Mouse (Mus musculus) ES-E14 (cell line): ENCODE measurements at regions not wholly inside any gene's neighbourhood (a gene's known extent, or its start where the extent isn't known, plus 50 kb on each side); places are given as distances from the start of the nearest gene placed in this dataset.

Source experiments
- CHD2 ChIP-seq: IDR thresholded peaks from 2 replicates; pipeline ENCODE4 v1.6.1; 2014; ENCODE audit warnings: mild to moderate bottlenecking, low read depth, low read length, inconsistent platforms
- HCFC1 ChIP-seq: IDR thresholded peaks from 2 replicates; pipeline ENCODE4 v1.6.1; 2012; ENCODE audit warnings: low read length, inconsistent platforms, borderline replicate concordance; ENCODE audit not compliant: insufficient read depth
- MAFK ChIP-seq: IDR thresholded peaks from 2 replicates; pipeline ENCODE4 v1.6.1; 2014; ENCODE audit warnings: mild to moderate bottlenecking, low read depth, low read length, inconsistent platforms; ENCODE audit not compliant: insufficient read depth
- ZC3H11A ChIP-seq: IDR thresholded peaks from 2 replicates; pipeline ENCODE4 v1.6.1; 2012; ENCODE audit warnings: low read depth, mild to moderate bottlenecking, inconsistent platforms, low read length, borderline replicate concordance
- ZNF384 ChIP-seq: IDR thresholded peaks from 2 replicates; pipeline ENCODE4 v1.6.1; 2012; ENCODE audit warnings: low read depth, low read length, inconsistent platforms

GRCm38 (mm10) chr2:169272622-169273021 lies 314.9 kb downstream of the Gm11011 start:
- TF ChIP-seq CHD2 = no peak
- TF ChIP-seq ZC3H11A = no peak
- TF ChIP-seq MAFK = no peak
- no peak for TF ChIP-seq ZNF384
- TF ChIP-seq HCFC1 = no peak
